Mouse (Mus musculus): Measurements from ENCODE around the gene Ptp4a2. TPM values are rescaled to one million over a fixed set of nuclear protein-coding genes. Genes with fewer than 3 reads are reported as not detected.

Gene Ptp4a2
- polyA plus RNA-seq (2012; rRNA removed): 41.3 and 49.6 TPM in 2 replicates

GRCm38 (mm10) chr4:129810798-129811604 is at the start of gene Ptp4a2:
TSS of gene Ptp4a2 (plus strand) at chr4:129811219.

Other genes with a start within 250 kb of the Ptp4a2 start
- gene Lck, start 237.6 kb upstream of the Ptp4a2 start, polyA plus RNA-seq (2012; rRNA removed): 3.2 and 3.7 TPM in 2 replicates
- gene Fam167b, start 232.7 kb upstream of the Ptp4a2 start, polyA plus RNA-seq (2012; rRNA removed): 6.9 and 7.3 TPM in 2 replicates
- gene Eif3i, start 210.6 kb upstream of the Ptp4a2 start, polyA plus RNA-seq (2012; rRNA removed): 202 and 237 TPM in 2 replicates
- 78.8 and 89.5 TPM in 2 replicates for gene Tmem234, start 210.6 kb upstream of the Ptp4a2 start, polyA plus RNA-seq (2012; rRNA removed)
- gene Dcdc2b, start 197.0 kb upstream of the Ptp4a2 start, polyA plus RNA-seq (2012; rRNA removed): 0.07 and 0.20 TPM in 2 replicates
- gene Iqcc, start 192.1 kb upstream of the Ptp4a2 start, polyA plus RNA-seq (2012; rRNA removed): 8.3 and 8.4 TPM in 2 replicates
- gene Ccdc28b, start 187.3 kb upstream of the Ptp4a2 start, polyA plus RNA-seq (2012; rRNA removed): 12.6 and 13.1 TPM in 2 replicates
- gene Txlna, start 170.2 kb upstream of the Ptp4a2 start, polyA plus RNA-seq (2012; rRNA removed): 15.6 and 18.5 TPM in 2 replicates
- 9.8 and 11.6 TPM in 2 replicates for gene Kpna6, start 138.5 kb upstream of the Ptp4a2 start, polyA plus RNA-seq (2012; rRNA removed)
- gene Tmem39b, start 114.4 kb upstream of the Ptp4a2 start, polyA plus RNA-seq (2012; rRNA removed): 7.4 and 8.6 TPM in 2 replicates
- gene Khdrbs1, start 68.9 kb upstream of the Ptp4a2 start, polyA plus RNA-seq (2012; rRNA removed): 13.9 and 19.8 TPM in 2 replicates
- gene Spocd1, start 118.0 kb downstream of the Ptp4a2 start, polyA plus RNA-seq (2012; rRNA removed): 0.01 TPM in 1 of 2 replicates, not detected in the other
- gene Adgrb2, start 173.7 kb downstream of the Ptp4a2 start, polyA plus RNA-seq (2012; rRNA removed): 0.16 and 0.66 TPM in 2 replicates
- gene Col16a1, start 236.6 kb downstream of the Ptp4a2 start, polyA plus RNA-seq (2012; rRNA removed): 1.8 and 4.6 TPM in 2 replicates